Mouse (Mus musculus): Measurements from ENCODE around the gene Edar. TPM values are rescaled to one million over a fixed set of nuclear protein-coding genes. Genes with fewer than 3 reads are reported as not detected.

Edar gene
- total RNA-seq, 1 experiment from 2014 or later, result 4.2 TPM

GRCm38 (mm10) chr10:58653679-58654078 is 21.8 kb downstream of the Edar start:
- ATAC-seq (replicated peaks in 1 of 2; ENCODE audit: insufficient read depth in 1 of 2, low FRiP score in 2 of 2, low TSS enrichment in 1 of 2, low read depth in 1 of 2, poor library complexity in 2 of 2, severe bottlenecking in 2 of 2), result no peak

- ATAC-seq (replicated peaks in 1 of 2; ENCODE audit: insufficient read depth in 1 of 2, low FRiP score in 2 of 2, low TSS enrichment in 1 of 2, low read depth in 1 of 2, poor library complexity in 2 of 2, severe bottlenecking in 2 of 2), result peak; percentile 63 to 77
Observed at GRCm38 (mm10) chr10:58652418-58653394, 22.7 kb downstream of the Edar start.

DNA sequence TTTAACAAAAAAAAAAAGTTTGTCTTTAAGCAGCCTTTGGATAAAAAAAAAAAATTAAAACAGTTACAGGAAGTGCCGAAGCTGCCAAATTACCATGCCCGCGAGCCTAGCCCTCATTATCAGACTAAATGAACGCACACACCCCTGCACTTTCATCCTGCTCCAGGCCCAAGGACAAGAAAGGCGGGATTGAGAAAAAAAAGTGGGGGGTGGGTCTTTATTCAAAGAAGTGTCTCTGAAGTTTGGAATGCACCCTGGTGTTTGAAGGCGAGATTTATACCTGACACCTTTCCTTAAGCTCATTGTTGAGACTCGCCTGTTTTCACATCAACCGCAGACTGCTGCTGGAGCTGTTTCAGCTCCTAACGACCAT is 23.4 kb downstream of the Edar start:
- peak; percentile 30 to 33; a peak in 1 of 4 replicates for ATAC-seq (replicated peaks in 1 of 2; ENCODE audit: insufficient read depth in 1 of 2, low FRiP score in 2 of 2, low TSS enrichment in 1 of 2, low read depth in 1 of 2, poor library complexity in 2 of 2, severe bottlenecking in 2 of 2)

DNA sequence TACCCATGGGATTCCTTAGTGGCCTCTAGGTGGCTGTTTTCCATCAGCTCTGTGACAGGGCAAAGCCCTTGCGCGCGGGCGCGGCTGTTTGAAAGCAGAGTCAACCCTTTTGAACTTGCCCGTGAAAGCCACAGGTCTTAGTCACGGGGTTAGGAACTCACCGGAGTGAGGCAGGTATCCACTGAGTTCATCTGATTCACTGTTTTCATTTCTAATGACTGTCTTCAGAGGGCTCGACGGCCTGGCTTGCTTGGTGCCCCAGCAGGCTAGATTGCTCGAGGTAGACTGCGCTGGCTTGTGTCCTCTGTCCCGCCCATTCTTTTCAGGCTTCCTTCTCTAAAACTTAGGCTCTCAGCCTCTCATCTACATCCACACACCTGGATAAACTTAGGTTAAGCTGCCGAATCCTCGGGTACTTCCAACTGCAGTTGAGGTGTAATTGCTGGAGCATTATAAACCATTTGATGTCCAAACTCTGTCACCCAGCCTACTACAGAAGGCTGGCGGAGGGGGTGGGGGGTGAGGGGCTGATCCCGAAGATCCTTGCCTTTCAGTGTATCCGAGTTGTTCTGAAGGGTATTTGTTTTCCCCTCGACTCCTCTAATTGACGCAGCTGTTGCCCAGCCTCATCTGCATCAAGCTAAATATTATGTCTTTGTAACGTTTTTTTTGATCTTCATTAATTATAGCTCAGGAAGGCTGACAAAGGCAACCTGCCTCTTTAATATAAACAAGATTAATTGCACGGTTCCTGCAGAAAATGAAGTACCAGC is 24.0 kb downstream of the Edar start:
- ATAC-seq (replicated peaks in 1 of 2; ENCODE audit: insufficient read depth in 1 of 2, low FRiP score in 2 of 2, low TSS enrichment in 1 of 2, low read depth in 1 of 2, poor library complexity in 2 of 2, severe bottlenecking in 2 of 2), result peak; percentile 39 to 54; a peak in 3 of 4 replicates

- no peak for ATAC-seq (replicated peaks in 1 of 2; ENCODE audit: insufficient read depth in 1 of 2, low FRiP score in 2 of 2, low TSS enrichment in 1 of 2, low read depth in 1 of 2, poor library complexity in 2 of 2, severe bottlenecking in 2 of 2)
Observed at GRCm38 (mm10) chr10:58648787-58649186, 26.7 kb downstream of the Edar start.

- ATAC-seq (replicated peaks in 1 of 2; ENCODE audit: insufficient read depth in 1 of 2, low FRiP score in 2 of 2, low TSS enrichment in 1 of 2, low read depth in 1 of 2, poor library complexity in 2 of 2, severe bottlenecking in 2 of 2), result no peak
Observed at GRCm38 (mm10) chr10:58644671-58645070, 30.8 kb downstream of the Edar start.

DNA sequence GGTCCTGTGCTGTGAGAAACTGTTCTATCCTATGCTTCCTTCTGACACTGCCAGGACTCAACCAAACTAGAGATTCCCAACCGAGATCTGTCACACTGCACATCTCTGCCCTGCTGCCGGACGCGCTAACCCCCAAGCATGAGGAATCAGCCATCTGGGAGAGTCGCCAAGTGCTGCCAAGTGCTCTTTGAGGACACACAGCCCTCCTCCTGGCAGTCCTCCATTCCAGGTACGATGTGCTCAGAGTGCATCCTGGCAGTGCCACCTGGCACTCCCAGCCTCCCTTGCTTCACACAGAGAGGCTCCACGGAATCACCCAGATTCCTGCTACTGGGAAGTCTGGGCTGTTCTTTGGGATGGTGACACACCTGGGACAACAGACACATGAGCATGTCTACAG is 31.3 kb downstream of the Edar start:
- no peak for ATAC-seq (replicated peaks in 1 of 2; ENCODE audit: insufficient read depth in 1 of 2, low FRiP score in 2 of 2, low TSS enrichment in 1 of 2, low read depth in 1 of 2, poor library complexity in 2 of 2, severe bottlenecking in 2 of 2)

DNA sequence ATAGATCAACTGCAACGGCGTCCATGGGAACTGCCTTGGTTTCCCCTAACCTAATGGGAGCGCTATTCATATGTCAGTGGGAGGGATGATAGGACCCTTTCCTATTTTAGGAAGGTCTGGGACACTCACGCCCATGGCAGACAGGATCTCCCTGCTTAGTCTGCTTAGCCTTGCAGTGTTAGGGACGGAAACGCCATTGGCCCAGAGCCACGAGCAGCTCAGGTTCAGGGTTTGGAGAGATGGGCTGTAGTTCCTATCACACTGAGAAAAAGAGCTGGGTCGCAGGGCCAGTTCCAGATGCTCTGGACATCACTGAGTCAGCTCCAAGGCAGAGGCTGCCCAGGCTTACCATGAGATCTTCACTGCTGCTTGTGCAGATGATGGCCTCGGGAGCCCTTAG is 32.5 kb downstream of the Edar start:
- no peak for ATAC-seq (replicated peaks in 1 of 2; ENCODE audit: insufficient read depth in 1 of 2, low FRiP score in 2 of 2, low TSS enrichment in 1 of 2, low read depth in 1 of 2, poor library complexity in 2 of 2, severe bottlenecking in 2 of 2)

DNA sequence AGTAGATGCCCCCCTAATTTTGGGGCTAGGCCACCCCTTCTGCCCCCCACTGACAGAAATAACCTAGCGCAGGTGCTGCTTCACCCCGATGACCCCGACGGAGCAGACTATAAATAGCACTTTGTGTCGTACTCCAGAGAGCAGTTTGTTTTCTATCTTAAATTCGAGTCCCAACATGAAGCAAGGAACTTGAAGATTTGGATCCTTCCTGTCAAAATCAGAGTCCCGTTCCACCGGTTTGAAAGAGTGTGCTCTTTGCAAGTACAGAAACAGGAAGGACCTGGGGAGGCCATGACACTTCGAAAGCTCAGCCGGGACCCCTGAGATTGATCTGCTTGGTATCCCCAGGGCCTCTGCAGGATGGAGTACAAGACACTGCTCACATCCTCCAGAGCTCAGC is 33.8 kb downstream of the Edar start:
- no peak for ATAC-seq (replicated peaks in 1 of 2; ENCODE audit: insufficient read depth in 1 of 2, low FRiP score in 2 of 2, low TSS enrichment in 1 of 2, low read depth in 1 of 2, poor library complexity in 2 of 2, severe bottlenecking in 2 of 2)

GRCm38 (mm10) chr10:58640446-58641400 is 34.7 kb downstream of the Edar start:
- ATAC-seq (replicated peaks in 1 of 2; ENCODE audit: insufficient read depth in 1 of 2, low FRiP score in 2 of 2, low TSS enrichment in 1 of 2, low read depth in 1 of 2, poor library complexity in 2 of 2, severe bottlenecking in 2 of 2), result no peak

DNA sequence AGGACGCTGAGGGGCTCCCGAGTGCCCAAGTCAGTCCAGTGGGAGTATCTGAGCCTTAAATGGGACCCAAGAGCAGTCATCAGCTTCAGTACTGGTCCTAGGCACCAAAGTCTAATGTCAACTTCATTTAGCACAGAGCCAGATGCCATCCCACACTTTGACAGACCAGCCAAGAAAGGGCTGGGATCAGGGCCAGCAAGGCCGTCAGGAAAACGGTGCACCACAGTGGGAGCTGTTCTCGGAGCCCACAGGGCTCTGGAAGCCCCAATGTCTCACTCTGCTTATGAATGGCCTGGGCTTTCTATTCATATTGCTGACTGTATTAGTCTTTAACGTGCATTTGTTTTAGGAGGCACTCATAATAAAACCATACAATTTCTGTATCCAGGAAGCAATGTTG is 36.2 kb downstream of the Edar start:
- ATAC-seq (replicated peaks in 1 of 2; ENCODE audit: insufficient read depth in 1 of 2, low FRiP score in 2 of 2, low TSS enrichment in 1 of 2, low read depth in 1 of 2, poor library complexity in 2 of 2, severe bottlenecking in 2 of 2), result no peak

GRCm38 (mm10) chr10:58636431-58637080 is 38.9 kb downstream of the Edar start:
- ATAC-seq (replicated peaks in 1 of 2; ENCODE audit: insufficient read depth in 1 of 2, low FRiP score in 2 of 2, low TSS enrichment in 1 of 2, low read depth in 1 of 2, poor library complexity in 2 of 2, severe bottlenecking in 2 of 2), result no peak

GRCm38 (mm10) chr10:58633507-58633906 is 41.9 kb downstream of the Edar start:
- ATAC-seq (replicated peaks in 1 of 2; ENCODE audit: insufficient read depth in 1 of 2, low FRiP score in 2 of 2, low TSS enrichment in 1 of 2, low read depth in 1 of 2, poor library complexity in 2 of 2, severe bottlenecking in 2 of 2), result no peak

DNA sequence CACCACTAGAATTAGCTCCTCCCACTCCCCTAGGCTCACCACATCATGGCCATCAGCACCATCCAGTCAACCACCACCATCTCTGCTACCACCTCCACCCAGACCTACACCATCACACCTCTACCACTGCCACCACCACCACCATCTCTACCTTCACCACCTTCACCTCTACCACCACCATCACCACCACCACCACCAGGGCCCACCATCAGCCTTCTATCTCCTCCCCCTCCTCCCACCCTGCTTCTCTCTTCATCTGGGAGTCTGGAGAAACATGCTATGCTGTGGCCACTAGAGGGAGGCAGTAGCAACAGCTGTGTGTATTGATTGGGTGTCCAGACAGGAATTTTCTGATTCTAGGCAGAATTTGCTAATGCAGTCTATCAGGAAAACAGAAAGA is 47.9 kb downstream of the Edar start:
- ATAC-seq (replicated peaks in 1 of 2; ENCODE audit: insufficient read depth in 1 of 2, low FRiP score in 2 of 2, low TSS enrichment in 1 of 2, low read depth in 1 of 2, poor library complexity in 2 of 2, severe bottlenecking in 2 of 2), result no peak

DNA sequence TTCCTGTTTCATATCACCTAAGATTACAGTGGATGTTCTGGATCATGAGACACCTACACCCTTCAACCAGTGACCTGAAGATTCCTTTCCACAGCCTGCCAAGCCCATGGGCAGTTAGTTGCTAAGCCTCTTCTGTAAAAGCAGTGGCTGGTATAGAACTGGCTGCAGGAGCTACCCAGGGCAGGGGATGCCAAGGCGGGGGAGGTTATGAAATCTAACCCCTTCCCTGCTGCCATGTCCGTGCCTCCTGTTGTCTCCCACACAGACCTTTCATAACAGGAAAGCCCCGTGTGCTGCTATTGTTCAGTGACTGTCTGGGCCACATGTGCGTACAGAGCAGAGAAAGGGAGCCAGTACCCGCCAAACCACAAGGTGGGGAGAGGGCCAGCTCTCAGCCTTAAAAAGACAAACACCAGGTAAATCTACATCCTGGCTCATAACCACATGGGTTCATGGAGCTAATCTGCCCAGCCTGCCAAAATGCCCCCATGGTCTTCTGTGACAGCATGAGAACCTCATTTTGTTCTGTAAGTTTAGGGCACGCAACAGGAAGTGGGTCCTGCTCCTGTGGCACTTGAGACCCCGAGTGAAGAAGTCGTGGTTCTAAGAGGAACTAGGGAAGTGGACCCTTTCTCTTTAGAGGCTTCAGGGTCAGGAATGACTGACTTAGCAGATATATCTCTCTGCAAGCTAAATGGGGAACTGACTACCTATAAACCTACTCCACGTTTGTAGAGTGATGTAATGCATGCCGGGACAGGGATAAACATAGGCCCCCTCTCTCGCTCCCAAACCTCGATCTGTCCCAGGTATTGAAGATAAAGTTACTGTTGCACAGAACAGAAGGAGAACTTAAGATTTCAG is 50.4 kb downstream of the Edar start:
- ATAC-seq (replicated peaks in 1 of 2; ENCODE audit: insufficient read depth in 1 of 2, low FRiP score in 2 of 2, low TSS enrichment in 1 of 2, low read depth in 1 of 2, poor library complexity in 2 of 2, severe bottlenecking in 2 of 2), result peak; percentile 70 to 80

DNA sequence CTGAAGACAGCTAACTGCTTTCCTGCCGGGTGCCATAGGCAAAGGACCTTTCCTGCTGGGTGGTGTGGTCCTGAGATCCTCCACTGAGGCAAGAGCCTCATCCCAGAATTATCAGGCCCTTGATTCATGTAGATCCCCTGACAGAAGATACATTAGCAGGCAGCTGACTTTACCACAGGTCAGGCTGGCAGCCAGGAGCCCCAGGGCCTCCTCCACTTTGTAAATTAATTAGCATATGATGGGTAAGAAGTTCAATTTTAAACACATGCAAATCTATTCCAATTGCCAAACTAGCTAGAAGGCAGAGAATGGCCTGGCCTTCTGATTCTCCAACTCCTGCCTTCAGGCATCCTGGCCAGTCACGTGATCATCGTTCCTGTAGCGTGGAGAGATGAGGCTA is 56.2 kb downstream of the Edar start:
- ATAC-seq (replicated peaks in 1 of 2; ENCODE audit: insufficient read depth in 1 of 2, low FRiP score in 2 of 2, low TSS enrichment in 1 of 2, low read depth in 1 of 2, poor library complexity in 2 of 2, severe bottlenecking in 2 of 2), result no peak

All from hematopoietic stem cell, adult 5-6 weeks (primary cell).